Mouse (Mus musculus) liver, embryonic 14.5 days (tissue): ENCODE measurements around the gene Rab20. TPM values are rescaled to one million over a fixed set of nuclear protein-coding genes. Genes with fewer than 3 reads are reported as not detected.
A peak's percentile ranks its signal among the peaks of the same experiment; 100 is the strongest.

Experiments
- ATAC-seq: fragments of 200-750 bp; cut with Nextera tagmentation; 2 replicates; pipeline ENCODE4 v1.8.0; 2017; ENCODE audit warnings: moderate number of reproducible peaks, mild to moderate bottlenecking, moderate library complexity; ENCODE audit not compliant: insufficient read depth
- DNase-seq, 3 experiments: peaks; one replicate each; pipeline ENCODE4 v3.0.0-alpha.2; 2012 to 2013; ENCODE audit warnings: low read depth in 3 of 3, low spot score in 3 of 3
- H3K27ac ChIP-seq: fragments of 300-500 bp; sonication (generic); 2 replicates; pipeline ENCODE4 v1.5.1; 2014; ENCODE audit warnings: moderate library complexity, mild to moderate bottlenecking, control low read depth, inconsistent platforms
- H3K27me3 ChIP-seq: fragments of 300-500 bp; sonication (generic); 2 replicates; pipeline ENCODE4 v1.6.1; 2014; ENCODE audit warnings: mild to moderate bottlenecking, low read length, moderate library complexity; ENCODE audit not compliant: control insufficient read depth, insufficient read depth
- H3K36me3 ChIP-seq: fragments of 300-500 bp; sonication (generic); replicated peaks from 2 replicates; pipeline ENCODE4 v1.6.1; 2014; ENCODE audit warnings: low read depth; ENCODE audit not compliant: control insufficient read depth, insufficient read depth
- H3K4me1 ChIP-seq, 2 experiments: fragments of 200-500 bp in 1 of 2; fragments of 300-500 bp in 1 of 2; sonication (generic) in 1 of 2; replicated peaks; 2 replicates each; pipeline ENCODE4 v1.6.1; 2012 to 2014; ENCODE audit warnings: antibody characterized with exemption in 1 of 2, inconsistent platforms in 1 of 2, low read length in 1 of 2; ENCODE audit not compliant: control insufficient read depth in 2 of 2, insufficient read depth in 2 of 2
- H3K4me2 ChIP-seq: fragments of 300-500 bp; sonication (generic); 2 replicates; pipeline ENCODE4 v1.6.1; 2014; ENCODE audit warnings: low read depth, mild to moderate bottlenecking, control low read depth, moderate library complexity
- H3K4me3 ChIP-seq, 2 experiments: fragments of 200-500 bp in 1 of 2; fragments of 300-500 bp in 1 of 2; sonication (generic) in 1 of 2; 2 replicates each; pipeline ENCODE4 v1.5.1; 2012 to 2014; ENCODE audit warnings: low read depth in 2 of 2, low read length in 2 of 2, mild to moderate bottlenecking in 2 of 2, control low read depth in 1 of 2, inconsistent platforms in 1 of 2, moderate library complexity in 1 of 2; ENCODE audit not compliant: insufficient read depth in 1 of 2
- H3K9ac ChIP-seq: fragments of 300-500 bp; sonication (generic); replicated peaks from 2 replicates; pipeline ENCODE4 v1.6.1; 2014; ENCODE audit warnings: mild to moderate bottlenecking, control low read depth, moderate library complexity
- H3K9me3 ChIP-seq: fragments of 300-500 bp; sonication (generic); 2 replicates; pipeline ENCODE4 v1.6.1; 2016; ENCODE audit warnings: low read length, mixed read lengths; ENCODE audit not compliant: control insufficient read depth
- CTCF ChIP-seq: IDR thresholded peaks from 2 replicates; pipeline ENCODE4 v1.5.1; 2016; ENCODE audit warnings: antibody characterized with exemption, low read depth, control low read depth
- EP300 ChIP-seq: IDR thresholded peaks from 2 replicates; pipeline ENCODE4 v1.6.1; 2016; ENCODE audit warnings: antibody characterized with exemption, low read depth
- WGBS: fragments of 180-500 bp; shearing (Covaris S2); extraction: QIAGEN DNeasy Blood & Tissue Kit; methylation state at CpG from one replicate; pipeline ENCODE4 v1.1.7; 2014; ENCODE audit not compliant: insufficient replicate concordance; 5-methylcytosine and 5-hydroxymethylcytosine counted together
- polyA plus RNA-seq, 2 experiments: library from polyadenylated mRNA; depleted of rRNA in 1 of 2; stranded (reverse) in 1 of 2; unstranded in 1 of 2; fragments of >200 nt; fragmentation: Nextera tagmentation in 1 of 2; extraction: Ambion mirVana in 1 of 2; gene quantifications; 2 replicates each; pipeline versions ENCODE4 v1.2.1 to v1.2.3; 2012 to 2014

The Rab20 gene
- polyA plus RNA-seq, 2 experiments, result 2.8 to 2.9 TPM

DNA sequence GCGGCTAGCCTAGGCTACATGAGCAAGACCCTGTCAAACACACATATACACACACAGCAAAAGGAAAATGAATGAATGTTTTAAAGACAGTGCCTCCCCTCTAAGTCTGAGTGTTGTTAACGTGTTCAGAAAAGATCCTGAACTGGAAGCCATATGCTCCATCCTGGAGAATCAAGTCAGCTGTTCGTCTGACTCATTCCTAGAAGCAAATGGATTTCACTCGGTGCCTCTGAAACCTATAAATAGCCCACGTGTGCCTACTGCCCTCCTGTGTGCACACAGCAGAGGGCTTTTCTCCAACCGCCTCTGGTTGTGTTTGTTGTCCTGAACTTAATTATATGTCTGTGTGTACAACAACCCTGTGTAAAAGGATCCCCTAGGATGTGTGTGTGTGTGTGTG is 56.5 kb downstream of the Rab20 start:
- TF ChIP-seq CTCF (no peak), EP300 (no peak)
- Histone ChIP-seq H3K4me1 (no peaks in the 10 kb centered on the region), H3K9ac (no peak overlapping the region), H3K27ac (no peak overlapping the region), H3K4me3 (no peak overlapping the region), H3K27me3 (no peaks in the 10 kb centered on the region), H3K4me2 (no peak overlapping the region), H3K36me3 (no peaks in the 10 kb centered on the region), H3K9me3 (no peaks in the 10 kb centered on the region)
- 50% methylated on average over 6 of the region's 6 CpGs for WGBS
- no peak for DNase-seq
- ATAC-seq, result no peak

DNA sequence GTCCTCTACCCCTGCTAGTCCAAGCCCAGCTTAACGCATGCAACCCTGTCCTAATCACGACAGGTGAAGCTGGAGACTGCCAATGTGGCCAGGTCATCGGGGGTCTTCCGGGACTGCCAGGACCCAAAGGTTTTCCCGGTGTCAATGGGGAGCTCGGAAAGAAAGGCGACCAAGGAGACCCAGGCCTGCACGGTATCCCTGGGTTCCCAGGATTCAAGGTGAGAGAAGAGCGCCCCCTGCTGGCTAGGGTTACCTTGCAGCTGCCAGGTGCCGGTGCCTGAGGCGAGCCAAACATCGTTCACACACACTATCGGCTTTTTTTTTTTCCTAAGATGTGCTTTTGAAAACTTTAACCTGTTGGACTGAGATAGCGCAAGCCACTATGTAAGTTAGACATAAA is 57.4 kb downstream of the Rab20 start:
- DNase-seq (no peak), ATAC-seq (no peak)
- Histone ChIP-seq H3K4me2 (no peak overlapping the region), H3K27me3 (no peaks in the 10 kb centered on the region), H3K9me3 (no peaks in the 10 kb centered on the region), H3K27ac (no peak overlapping the region), H3K36me3 (no peaks in the 10 kb centered on the region), H3K9ac (no peak overlapping the region), H3K4me1 (no peaks in the 10 kb centered on the region), H3K4me3 (no peak overlapping the region)
- 48% methylated on average over 14 of the region's 14 CpGs for WGBS
- TF ChIP-seq CTCF, result peak; percentile 86
- TF ChIP-seq EP300, result no peak

DNA sequence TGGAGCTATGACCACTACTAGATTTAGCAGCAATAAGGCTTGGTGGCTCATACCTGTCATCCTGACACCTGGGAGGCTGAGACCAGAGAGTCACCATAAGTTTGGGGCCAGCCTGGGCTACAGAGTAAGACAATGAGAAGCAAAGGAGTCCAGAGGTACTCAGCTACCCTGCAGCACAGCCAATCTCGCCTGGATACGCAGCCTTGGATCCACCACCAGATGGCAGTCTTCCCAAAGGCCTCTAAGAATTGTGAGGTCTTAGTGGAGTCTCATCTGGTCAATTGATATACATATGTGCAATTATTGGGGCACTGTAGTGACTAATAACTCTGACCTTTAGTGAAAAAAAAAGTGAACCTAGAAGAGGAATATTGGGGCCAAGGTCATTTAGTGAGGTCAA is 58.9 kb downstream of the Rab20 start:
- DNase-seq (peak; percentile 24 to 30 (median 27)), ATAC-seq (no peak)
- WGBS, result 20% methylated on average over 2 of the region's 2 CpGs
- Histone ChIP-seq H3K27ac (no peak overlapping the region), H3K27me3 (no peaks in the 10 kb centered on the region), H3K4me2 (no peak overlapping the region), H3K4me1 (no peaks in the 10 kb centered on the region), H3K9ac (no peak overlapping the region), H3K36me3 (no peaks in the 10 kb centered on the region), H3K4me3 (no peak overlapping the region), H3K9me3 (no peaks in the 10 kb centered on the region)
- TF ChIP-seq CTCF (peak; percentile 83), EP300 (no peak)

DNA sequence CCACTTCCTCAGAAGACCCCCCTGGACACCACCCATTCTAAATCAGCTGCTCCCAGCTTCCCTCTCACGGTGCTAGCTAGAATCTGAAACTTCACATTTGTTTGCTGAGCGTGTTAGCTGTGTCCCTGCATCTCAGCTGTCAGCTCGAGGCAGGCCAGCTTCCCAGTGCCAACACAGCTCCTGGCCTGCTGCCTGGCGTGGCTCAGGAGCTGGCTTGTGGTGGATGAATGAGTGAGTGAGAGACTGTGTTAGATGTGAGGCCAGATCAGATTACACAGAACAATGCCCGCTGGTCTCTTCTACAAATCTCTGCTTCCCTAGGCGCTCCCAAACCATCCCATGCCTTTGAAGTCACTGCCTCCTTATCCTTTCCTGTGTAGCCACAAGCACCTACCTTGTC is 59.3 kb downstream of the Rab20 start:
- Histone ChIP-seq H3K36me3 (no peaks in the 10 kb centered on the region), H3K4me2 (no peak overlapping the region), H3K27ac (no peak overlapping the region), H3K9me3 (no peaks in the 10 kb centered on the region), H3K9ac (no peak overlapping the region), H3K27me3 (no peaks in the 10 kb centered on the region), H3K4me3 (no peak overlapping the region), H3K4me1 (no peaks in the 10 kb centered on the region)
- 36% methylated on average over 6 of the region's 6 CpGs for WGBS
- no peak for DNase-seq
- TF ChIP-seq EP300 (no peak), CTCF (no peak)
- ATAC-seq, result no peak

DNA sequence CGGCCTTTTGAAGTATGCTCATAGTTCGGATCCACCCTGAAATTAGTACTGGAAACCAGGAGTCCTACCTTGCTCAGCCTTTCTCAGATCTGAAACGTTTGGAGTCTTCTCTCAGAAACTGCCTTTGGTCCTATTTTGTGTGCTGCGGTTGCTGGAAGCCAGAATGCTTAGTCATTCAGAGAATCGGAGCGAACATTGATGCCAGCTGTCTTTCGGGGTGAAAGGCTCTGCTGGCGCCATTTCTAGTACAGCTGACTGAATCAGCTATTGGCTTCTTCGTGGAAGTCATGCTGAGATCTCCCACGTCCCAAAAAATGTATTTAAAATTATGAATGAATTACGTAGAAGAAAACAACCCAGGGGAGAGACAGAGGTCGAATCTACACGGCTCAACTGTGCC is 60.7 kb downstream of the Rab20 start:
- WGBS, result 58% methylated on average over 13 of the region's 13 CpGs

DNA sequence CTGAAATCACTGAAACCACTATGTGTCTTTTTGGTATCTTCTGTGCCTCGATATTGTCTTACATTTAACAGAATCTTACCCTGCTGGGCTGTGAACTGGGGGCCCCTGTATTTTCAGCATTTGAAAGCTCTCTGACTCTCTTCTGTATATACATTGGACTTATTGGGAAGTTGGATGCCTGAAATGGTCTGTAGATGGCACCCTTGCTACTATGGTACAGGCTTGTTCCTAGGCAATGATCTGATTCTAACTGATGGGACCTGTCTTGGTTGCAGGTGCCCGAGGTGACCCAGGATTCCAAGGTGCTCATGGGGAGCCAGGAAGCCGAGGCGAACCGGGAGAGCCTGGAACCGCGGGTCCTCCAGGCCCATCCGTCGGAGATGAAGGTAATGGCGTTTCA is 63.4 kb downstream of the Rab20 start:
- WGBS, result 65% methylated on average over 10 of the region's 10 CpGs
- no peaks in the 10 kb centered on the region for H3K4me1 ChIP-seq
- no peak overlapping the region for H3K9ac ChIP-seq
- no peaks in the 10 kb centered on the region for H3K9me3 ChIP-seq
- no peak for DNase-seq
- TF ChIP-seq EP300 (no peak), CTCF (peak; percentile 20; the same call in 1 of the 2 replicates)
- H3K27me3 ChIP-seq, result no peaks in the 10 kb centered on the region
- no peak overlapping the region for H3K27ac ChIP-seq
- H3K36me3 ChIP-seq, result no peaks in the 10 kb centered on the region
- H3K4me3 ChIP-seq, result no peak overlapping the region
- no peak overlapping the region for H3K4me2 ChIP-seq
- ATAC-seq, result no peak

More for the DNA sequence above, 60.7 kb downstream of the Rab20 start:
- Histone ChIP-seq H3K27me3 (no peaks in the 10 kb centered on the region), H3K4me3 (no peak overlapping the region), H3K9ac (no peak overlapping the region), H3K27ac (no peak overlapping the region), H3K9me3 (no peaks in the 10 kb centered on the region), H3K4me1 (no peaks in the 10 kb centered on the region), H3K36me3 (no peaks in the 10 kb centered on the region), H3K4me2 (no peak overlapping the region)
- ATAC-seq (no peak), DNase-seq (no peak)
- TF ChIP-seq EP300 (no peak), CTCF (no peak)
